Mouse (Mus musculus) hindbrain, postnatal 0 days (tissue): ENCODE data around the gene Myl3. TPM values are rescaled to one million over a fixed set of nuclear protein-coding genes. Genes with fewer than 3 reads are reported as not detected.

Source experiments
- ATAC-seq: fragments of 200-750 bp; cut with Nextera tagmentation; 2 replicates; pipeline ENCODE4 v1.8.0; 2017; ENCODE audit warnings: mild to moderate bottlenecking, moderate TSS enrichment, moderate library complexity
- DNase-seq: peaks from one replicate; pipeline ENCODE4 v3.0.0-alpha.2; 2015; ENCODE audit warnings: low spot score
- H3K27ac ChIP-seq: fragments of 300-500 bp; sonication (generic); 2 replicates; pipeline ENCODE4 v1.5.1; 2014; ENCODE audit warnings: mild to moderate bottlenecking
- H3K27me3 ChIP-seq: fragments of 300-500 bp; sonication (generic); 2 replicates; pipeline ENCODE4 v1.6.1; 2014; ENCODE audit warnings: low read length, mixed read lengths; ENCODE audit not compliant: insufficient read depth
- H3K36me3 ChIP-seq: fragments of 300-500 bp; sonication (generic); 2 replicates; pipeline ENCODE4 v1.6.1; 2014; ENCODE audit warnings: low read length, mixed read lengths; ENCODE audit not compliant: insufficient read depth
- H3K4me1 ChIP-seq: fragments of 300-500 bp; sonication (generic); 2 replicates; pipeline ENCODE4 v1.6.1; 2014; ENCODE audit warnings: antibody characterized with exemption, low read length, mixed read lengths; ENCODE audit not compliant: insufficient read depth
- H3K4me2 ChIP-seq: fragments of 300-500 bp; sonication (generic); 2 replicates; pipeline ENCODE4 v1.6.1; 2014; ENCODE audit warnings: low read depth, mild to moderate bottlenecking, low read length, moderate library complexity, mixed read lengths
- H3K4me3 ChIP-seq: fragments of 300-500 bp; sonication (generic); 2 replicates; pipeline ENCODE4 v1.5.1; 2014; ENCODE audit warnings: low read length
- H3K9ac ChIP-seq: fragments of 300-500 bp; sonication (generic); replicated peaks from 2 replicates; pipeline ENCODE4 v1.6.1; 2014; ENCODE audit warnings: mild to moderate bottlenecking, low read length, moderate library complexity, mixed read lengths
- H3K9me3 ChIP-seq: fragments of 300-500 bp; sonication (generic); 2 replicates; pipeline ENCODE4 v1.6.1; 2016; ENCODE audit warnings: low read length, mixed read lengths
- CTCF ChIP-seq: IDR thresholded peaks from 2 replicates; pipeline ENCODE4 v1.5.1; 2016; ENCODE audit warnings: antibody characterized with exemption, control low read depth, low read depth
- WGBS: fragments of 180-500 bp; shearing (Covaris S2); extraction: QIAGEN DNeasy Blood & Tissue Kit; methylation state at CpG from one replicate; pipeline ENCODE4 v1.1.7; 2014; 5-methylcytosine and 5-hydroxymethylcytosine counted together
- polyA plus RNA-seq: library from polyadenylated mRNA; unstranded; fragments of >200 nt; fragmentation: Nextera tagmentation; extraction: Ambion mirVana; gene quantifications from 2 replicates; pipeline ENCODE4 v1.2.1, GENCODE M21; 2015
- total RNA-seq: library from RNA; depleted of rRNA; stranded (reverse); fragments of >200 nt; gene quantifications from 2 replicates; pipeline ENCODE4 v1.2.3, GENCODE M21; 2014

Myl3 gene
- total and polyA plus RNA-seq, 2 experiments from 2014 or later, result 0.65 TPM; not detected in 1

- Histone ChIP-seq H3K9me3 (no peaks in the 10 kb centered on the region), H3K27ac (no peak overlapping the region), H3K36me3 (peaks cover 13% of the 10 kb centered on the region; the same call in 1 of the 2 replicates), H3K4me2 (no peak overlapping the region), H3K27me3 (no peaks in the 10 kb centered on the region), H3K9ac (no peak overlapping the region), H3K4me1 (no peaks in the 10 kb centered on the region), H3K4me3 (no peak overlapping the region)
- no peak for ATAC-seq
- no peak for DNase-seq
- no peak for TF ChIP-seq CTCF
- WGBS, result 83% methylated on average over 1 of the region's 1 CpGs
Observed at GRCm38 (mm10) chr9:110713389-110713788, 28.3 kb upstream of the Myl3 start.

- DNase-seq, result no peak
Observed at GRCm38 (mm10) chr9:110715426-110715825, 26.2 kb upstream of the Myl3 start.

GRCm38 (mm10) chr9:110716775-110717174 is 24.9 kb upstream of the Myl3 start:
- peak; percentile 87 for DNase-seq
- Histone ChIP-seq H3K9ac (no peak overlapping the region), H3K4me3 (no peak overlapping the region), H3K4me1 (no peaks in the 10 kb centered on the region), H3K27me3 (no peaks in the 10 kb centered on the region), H3K27ac (no peak overlapping the region), H3K4me2 (no peak overlapping the region), H3K36me3 (peaks cover 13% of the 10 kb centered on the region; the same call in 1 of the 2 replicates), H3K9me3 (no peaks in the 10 kb centered on the region)
- 27% methylated on average over 4 of the region's 4 CpGs for WGBS
- peak; percentile 92 for TF ChIP-seq CTCF
- ATAC-seq, result peak; percentile 91

More at GRCm38 (mm10) chr9:110715426-110715825, 26.2 kb upstream of the Myl3 start:
- Histone ChIP-seq H3K36me3 (peaks cover 13% of the 10 kb centered on the region; the same call in 1 of the 2 replicates), H3K4me1 (no peaks in the 10 kb centered on the region), H3K9ac (no peak overlapping the region), H3K4me2 (no peak overlapping the region), H3K4me3 (no peak overlapping the region), H3K27ac (no peak overlapping the region), H3K9me3 (no peaks in the 10 kb centered on the region), H3K27me3 (no peaks in the 10 kb centered on the region)
- no peak for ATAC-seq
- WGBS, result 58% methylated on average over 1 of the region's 1 CpGs
- peak; percentile 64 for TF ChIP-seq CTCF

GRCm38 (mm10) chr9:110718071-110718470 is 23.6 kb upstream of the Myl3 start:
- ATAC-seq (no peak), DNase-seq (no peak)
- Histone ChIP-seq H3K36me3 (peaks cover under 1% of the 10 kb centered on the region; the same call in 1 of the 2 replicates), H3K9ac (no peak overlapping the region), H3K27me3 (no peaks in the 10 kb centered on the region), H3K27ac (no peak overlapping the region), H3K9me3 (no peaks in the 10 kb centered on the region), H3K4me1 (no peaks in the 10 kb centered on the region), H3K4me2 (no peak overlapping the region), H3K4me3 (no peak overlapping the region)
- 93% methylated on average over 6 of the region's 6 CpGs for WGBS
- TF ChIP-seq CTCF, result no peak

- no peaks in the 10 kb centered on the region for H3K36me3 ChIP-seq
- no peaks in the 10 kb centered on the region for H3K27me3 ChIP-seq
- H3K4me2 ChIP-seq, result no peak overlapping the region
- no peak overlapping the region for H3K9ac ChIP-seq
- WGBS, result 84% methylated on average over 3 of the region's 3 CpGs
- H3K27ac ChIP-seq, result no peak overlapping the region
- TF ChIP-seq CTCF, result no peak
- no peaks in the 10 kb centered on the region for H3K4me1 ChIP-seq
- DNase-seq, result no peak
- no peak for ATAC-seq
- H3K4me3 ChIP-seq, result no peak overlapping the region
- no peaks in the 10 kb centered on the region for H3K9me3 ChIP-seq
Observed at GRCm38 (mm10) chr9:110718810-110719209, 22.9 kb upstream of the Myl3 start.

GRCm38 (mm10) chr9:110719977-110720376 is 21.7 kb upstream of the Myl3 start:
- no peaks in the 10 kb centered on the region for H3K27me3 ChIP-seq
- ATAC-seq (no peak), DNase-seq (no peak)
- H3K9ac ChIP-seq, result no peak overlapping the region
- no peaks in the 10 kb centered on the region for H3K9me3 ChIP-seq
- no peak for TF ChIP-seq CTCF
- no peaks in the 10 kb centered on the region for H3K36me3 ChIP-seq
- H3K4me3 ChIP-seq, result no peak overlapping the region
- H3K4me2 ChIP-seq, result no peak overlapping the region
- H3K27ac ChIP-seq, result no peak overlapping the region
- no peaks in the 10 kb centered on the region for H3K4me1 ChIP-seq
- WGBS, result 62% methylated on average over 5 of the region's 5 CpGs

GRCm38 (mm10) chr9:110722060-110722459 is 19.6 kb upstream of the Myl3 start:
- Histone ChIP-seq H3K9me3 (no peaks in the 10 kb centered on the region), H3K4me2 (no peak overlapping the region), H3K27me3 (no peaks in the 10 kb centered on the region), H3K9ac (no peak overlapping the region), H3K27ac (no peak overlapping the region), H3K4me3 (no peak overlapping the region), H3K36me3 (no peaks in the 10 kb centered on the region), H3K4me1 (peaks cover 10% of the 10 kb centered on the region)
- no peak for TF ChIP-seq CTCF
- ATAC-seq (no peak), DNase-seq (no peak)
- WGBS, result 76% methylated on average over 10 of the region's 10 CpGs
